Mouse (Mus musculus): Measurements from ENCODE around the gene Specc1.
A peak's percentile ranks its signal among the peaks of the same experiment; 100 is the strongest.

Gene Specc1

DNA sequence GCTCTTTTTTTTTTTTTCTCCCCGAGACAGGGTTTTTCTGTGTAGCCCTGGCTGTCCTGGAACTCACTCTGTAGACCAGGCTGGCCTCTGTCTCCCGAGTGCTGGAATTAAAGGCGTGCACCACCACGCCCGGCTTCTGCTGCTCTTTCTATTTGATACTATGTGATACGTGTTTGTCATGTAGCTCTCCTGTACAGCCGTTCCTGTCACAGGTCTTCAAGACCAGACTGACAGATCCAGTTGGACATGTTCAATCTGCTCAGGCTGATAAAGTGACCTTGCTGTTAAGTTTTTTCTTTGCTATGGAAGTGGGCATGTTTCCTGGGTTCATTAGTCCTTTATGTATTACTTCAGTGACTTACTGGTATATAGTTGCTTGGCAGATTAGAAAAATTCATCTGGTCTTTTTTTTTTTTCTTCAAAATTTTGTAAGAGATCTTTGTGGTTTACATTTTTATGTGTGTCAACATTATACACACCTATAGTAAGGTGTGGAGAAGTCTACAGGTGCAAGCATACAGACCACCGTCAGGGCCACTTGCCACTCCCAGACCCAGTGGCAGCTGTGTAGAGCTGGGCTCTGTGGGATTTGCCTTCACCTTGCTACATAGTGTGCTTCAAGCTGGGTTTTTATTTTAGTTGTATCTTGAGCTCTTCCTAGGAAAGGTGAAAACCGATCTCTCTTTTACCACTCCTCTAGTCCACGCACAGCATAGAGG is 221.0 kb downstream of the Specc1 start:
- DNase-seq (ENCODE audit: low spot score in 2 of 2) = no peak

DNA sequence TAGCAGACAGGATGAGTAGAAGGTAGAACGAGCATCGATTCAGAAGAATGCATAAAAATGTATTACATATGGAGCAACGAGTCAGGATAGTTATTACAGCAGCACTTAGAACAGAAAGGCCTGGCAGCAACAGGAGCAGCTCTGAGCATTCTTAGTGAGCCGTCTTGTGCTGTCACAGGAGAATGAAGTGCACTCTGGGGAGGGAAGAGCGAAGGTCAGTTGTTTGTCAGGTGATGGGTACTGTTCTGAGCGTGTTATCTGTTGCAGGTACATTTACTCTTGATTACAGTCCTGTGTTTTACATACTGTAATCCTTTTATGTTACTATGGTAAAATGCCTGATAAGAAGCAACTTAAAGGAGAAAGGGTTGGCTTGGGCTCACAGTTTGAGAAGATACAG is 224.2 kb downstream of the Specc1 start:
- DNase-seq (ENCODE audit: low spot score in 2 of 2) = no peak

DNA sequence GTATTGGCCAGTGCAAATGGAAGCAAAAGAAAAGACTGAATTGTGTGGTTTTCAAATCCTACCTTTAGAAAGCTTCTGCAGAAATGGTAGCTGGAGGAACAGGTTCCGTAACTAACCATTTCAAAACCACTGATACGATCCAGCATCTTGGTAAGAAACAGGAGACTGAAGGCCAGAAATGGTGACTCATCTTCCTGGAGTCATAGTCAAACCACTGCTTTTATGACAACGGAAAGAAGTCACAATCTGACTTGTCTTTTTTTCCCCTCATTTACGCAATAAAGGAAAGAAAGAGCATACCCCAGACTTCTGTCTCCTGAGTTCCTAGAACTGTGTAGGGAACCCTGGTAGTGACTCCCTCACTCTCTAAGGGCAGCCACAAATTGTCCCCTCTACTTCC is 228.3 kb downstream of the Specc1 start:
- DNase-seq (ENCODE audit: low spot score in 2 of 2) = no peak

DNA sequence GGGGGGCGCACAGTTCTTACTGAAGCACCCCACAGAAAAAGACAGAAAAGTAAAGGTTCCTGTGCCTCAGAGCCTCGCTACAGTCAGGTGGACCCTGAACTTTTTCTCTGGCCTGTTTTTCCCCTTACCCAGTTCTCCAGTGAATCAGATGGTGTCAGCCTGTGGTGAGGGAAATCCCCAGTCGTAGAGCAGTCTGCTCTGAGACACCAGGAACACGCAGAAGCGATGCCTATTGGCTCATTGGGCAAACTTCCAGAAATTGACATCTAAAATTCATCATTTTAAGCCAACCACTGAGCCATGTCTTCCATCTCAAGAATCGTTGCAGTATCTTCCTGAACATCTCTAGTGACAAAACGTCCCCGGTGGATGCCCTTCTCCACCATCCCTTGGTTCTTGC is 230.5 kb downstream of the Specc1 start:
- no peak for DNase-seq (ENCODE audit: low spot score in 2 of 2)

DNA sequence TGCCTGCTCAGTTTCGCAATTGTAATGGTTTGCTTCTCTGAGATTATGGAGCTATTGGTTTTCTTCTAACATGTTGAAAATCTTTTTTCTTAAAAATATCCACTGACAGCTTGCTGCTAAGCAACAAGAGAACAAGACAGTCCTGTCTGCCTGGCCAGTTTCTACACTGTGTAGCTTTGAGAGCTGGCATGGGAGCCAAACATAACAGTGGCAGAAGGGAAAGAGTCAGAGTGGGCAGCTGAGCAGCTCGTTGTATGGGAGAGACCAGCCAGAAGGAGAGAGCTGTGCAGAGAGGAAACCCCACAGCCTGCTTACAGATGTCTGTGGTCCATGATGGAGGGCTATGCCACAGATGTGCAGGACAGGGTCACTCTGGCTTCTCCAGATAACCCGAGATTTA is 235.5 kb downstream of the Specc1 start:
- peak; percentile 4 to 12 for DNase-seq (ENCODE audit: low spot score in 2 of 2)

GRCm38 (mm10) chr11:62193116-62193515 is 236.6 kb downstream of the Specc1 start:
- DNase-seq (ENCODE audit: low spot score in 2 of 2) = no peak

DNA sequence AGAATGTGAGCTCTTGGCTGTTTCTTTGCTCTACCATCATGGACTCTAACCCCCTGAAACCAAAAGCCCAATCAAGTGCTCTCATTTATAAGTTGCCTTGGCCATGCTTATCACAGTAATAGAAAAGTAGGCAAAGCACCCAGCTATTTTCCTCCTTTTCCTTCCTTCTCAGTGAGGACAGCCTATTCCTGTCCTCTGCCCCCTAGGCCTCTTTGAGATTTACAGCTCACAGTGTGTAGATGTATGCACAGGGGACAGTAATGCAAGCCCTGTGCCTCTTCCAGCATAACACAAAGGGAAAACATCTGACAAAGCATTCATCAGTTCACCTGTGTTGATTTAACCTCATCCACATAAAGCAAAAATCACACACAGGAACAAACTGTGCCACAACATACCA is 237.7 kb downstream of the Specc1 start:
- DNase-seq (ENCODE audit: low spot score in 2 of 2) = no peak

GRCm38 (mm10) chr11:62200901-62201512 is 244.4 kb downstream of the Specc1 start:
- DNase-seq (ENCODE audit: low spot score in 2 of 2) = no peak

- DNase-seq (ENCODE audit: low spot score in 2 of 2) = no peak
Measured at GRCm38 (mm10) chr11:62202645-62203044, 246.1 kb downstream of the Specc1 start.

GRCm38 (mm10) chr11:62209111-62209510 is 252.5 kb downstream of the Specc1 start:
- DNase-seq (ENCODE audit: low spot score in 2 of 2) = no peak

DNA sequence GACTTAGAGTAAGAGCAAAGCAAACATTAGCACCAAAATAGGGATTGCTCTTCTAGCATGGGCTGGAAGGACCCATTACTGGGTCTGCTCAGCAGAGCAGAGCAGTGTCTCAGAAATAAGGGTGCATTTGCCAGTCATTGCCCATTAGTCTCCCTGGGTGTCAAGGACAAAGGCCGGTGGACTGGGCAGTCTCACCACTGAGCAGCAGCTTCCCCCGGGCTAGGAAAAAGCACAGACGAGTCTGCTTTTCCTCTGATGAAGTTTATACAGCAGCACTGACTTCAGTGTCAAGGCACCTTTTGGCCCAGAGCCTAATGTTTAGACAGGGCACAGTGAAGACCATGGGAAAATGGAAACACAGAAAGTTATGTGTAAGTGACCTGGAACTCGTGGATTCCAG is 253.3 kb downstream of the Specc1 start:
- no peak for DNase-seq (ENCODE audit: low spot score in 2 of 2)

GRCm38 (mm10) chr11:62213384-62213989 is 256.9 kb downstream of the Specc1 start:
- no peak for DNase-seq (ENCODE audit: low spot score in 2 of 2)

- DNase-seq (ENCODE audit: low spot score in 2 of 2) = no peak
Measured at GRCm38 (mm10) chr11:62215107-62215506, 258.5 kb downstream of the Specc1 start.

DNA sequence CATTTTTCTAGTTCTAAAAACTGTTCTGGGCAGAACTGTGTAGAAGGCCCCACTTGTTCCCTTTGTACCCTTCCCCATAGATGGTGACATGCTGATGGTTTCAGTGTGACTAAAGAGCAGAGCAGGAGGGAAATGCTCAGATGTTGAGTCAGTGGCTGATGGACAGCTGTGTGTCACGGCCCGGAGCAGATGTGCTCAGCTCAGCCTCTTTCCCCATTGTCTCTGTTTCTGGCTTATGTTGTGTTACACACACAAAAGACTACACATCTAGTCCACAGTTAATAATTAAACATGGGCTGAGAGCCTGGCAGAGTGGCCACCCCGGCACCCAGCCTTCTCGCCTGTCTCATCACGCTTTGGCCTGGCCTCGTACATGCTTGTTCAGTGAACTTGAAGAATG is 261.2 kb downstream of the Specc1 start:
- no peak for DNase-seq (ENCODE audit: low spot score in 2 of 2)

- DNase-seq (ENCODE audit: low spot score in 2 of 2) = no peak
Measured at GRCm38 (mm10) chr11:62220756-62221510, 264.4 kb downstream of the Specc1 start.

- DNase-seq (ENCODE audit: low spot score in 2 of 2) = no peak
Measured at GRCm38 (mm10) chr11:62223416-62223815, 266.9 kb downstream of the Specc1 start.

- no peak for DNase-seq (ENCODE audit: low spot score in 2 of 2)
Measured at GRCm38 (mm10) chr11:62223962-62224361, 267.4 kb downstream of the Specc1 start.

- DNase-seq (ENCODE audit: low spot score in 2 of 2) = no peak
Measured at GRCm38 (mm10) chr11:62224797-62225196, 268.2 kb downstream of the Specc1 start.

GRCm38 (mm10) chr11:62240631-62241261 is 284.2 kb downstream of the Specc1 start:
- DNase-seq (ENCODE audit: low spot score in 2 of 2) = no peak

GRCm38 (mm10) chr11:62243871-62244270 is 287.3 kb downstream of the Specc1 start:
- DNase-seq (ENCODE audit: low spot score in 2 of 2) = no peak

- DNase-seq (ENCODE audit: low spot score in 2 of 2) = no peak
Measured at GRCm38 (mm10) chr11:62244471-62244870, 287.9 kb downstream of the Specc1 start.

All from right cerebral cortex, postnatal 36 days (tissue).